Mouse (Mus musculus) common myeloid progenitor, adult 5-6 weeks (primary cell): ENCODE measurements around the gene Ccdc148. TPM values are rescaled to one million over a fixed set of nuclear protein-coding genes. Genes with fewer than 3 reads are reported as not detected.

Experiments used
- ATAC-seq: replicated peaks from 2 replicates; pipeline ENCODE4 v1.8.0; 2016; ENCODE audit warnings: low read depth, mild to moderate bottlenecking, moderate TSS enrichment, inconsistent platforms; ENCODE audit not compliant: poor library complexity, severe bottlenecking
- total RNA-seq: library from RNA; stranded (forward); fragments of 200-1000, 187-1606 nt; gene quantifications from 2 replicates; pipeline ENCODE4 v1.2.3, GENCODE M21; 2017

Gene Ccdc148
- total RNA-seq, 1 experiment from 2014 or later, result not detected

DNA sequence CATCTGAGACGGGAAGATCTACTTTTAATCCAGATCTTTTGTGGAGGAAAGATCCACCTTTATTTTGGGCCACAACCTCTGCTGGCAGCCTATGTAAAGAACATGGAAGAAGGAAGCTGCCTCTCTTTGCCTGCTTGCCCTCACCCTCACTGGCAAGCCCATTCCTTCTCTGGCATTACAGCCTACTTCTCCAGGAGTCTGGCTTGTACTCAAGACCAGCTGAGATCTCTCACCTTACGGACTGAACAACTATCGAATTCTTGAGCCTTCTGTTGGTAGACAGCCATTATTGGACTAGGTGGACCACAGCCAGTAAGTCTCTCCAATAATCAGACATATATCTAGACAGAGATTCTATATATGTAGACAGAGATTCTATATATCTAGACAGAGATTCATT is 208.4 kb downstream of the Ccdc148 start:
- ATAC-seq, result no peak

DNA sequence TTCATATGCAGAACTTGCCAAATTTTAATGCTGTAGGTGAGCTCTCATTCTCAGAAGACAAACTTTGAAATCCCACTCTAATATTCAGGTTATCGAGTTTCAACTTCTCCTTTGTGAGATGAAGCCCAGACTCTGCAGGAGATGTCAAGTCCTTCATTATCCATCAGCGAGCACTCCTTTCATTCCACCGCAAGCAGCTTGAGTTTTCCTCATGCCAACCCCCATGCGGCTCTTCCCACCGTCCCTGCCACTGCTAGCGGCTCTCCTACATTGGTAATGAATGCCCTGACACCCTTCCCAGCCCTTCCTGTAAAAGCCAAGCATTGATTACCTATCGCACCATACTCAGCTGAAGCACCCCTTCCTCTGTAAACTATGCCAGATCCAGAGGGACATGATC is 211.7 kb downstream of the Ccdc148 start:
- no peak for ATAC-seq

DNA sequence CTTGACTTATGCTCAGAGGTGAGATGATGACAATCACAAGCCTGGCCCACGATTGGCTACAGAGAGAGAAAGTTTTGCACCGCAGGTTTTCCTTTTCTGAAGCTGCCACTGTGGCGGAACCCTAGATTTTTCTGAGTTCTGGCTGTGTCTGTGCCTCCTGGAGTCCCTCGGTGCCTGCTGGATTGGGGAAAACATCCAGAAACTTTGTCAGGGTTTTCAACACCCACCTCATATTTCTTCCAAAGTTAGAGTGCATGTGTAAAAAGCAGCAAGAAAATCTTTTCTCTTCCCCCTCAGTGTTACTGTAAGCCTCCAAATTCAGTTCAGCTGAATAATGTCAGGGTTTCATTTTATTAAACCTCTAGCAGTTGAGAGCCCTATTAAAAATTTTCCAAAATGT is 219.1 kb downstream of the Ccdc148 start:
- ATAC-seq, result no peak

DNA sequence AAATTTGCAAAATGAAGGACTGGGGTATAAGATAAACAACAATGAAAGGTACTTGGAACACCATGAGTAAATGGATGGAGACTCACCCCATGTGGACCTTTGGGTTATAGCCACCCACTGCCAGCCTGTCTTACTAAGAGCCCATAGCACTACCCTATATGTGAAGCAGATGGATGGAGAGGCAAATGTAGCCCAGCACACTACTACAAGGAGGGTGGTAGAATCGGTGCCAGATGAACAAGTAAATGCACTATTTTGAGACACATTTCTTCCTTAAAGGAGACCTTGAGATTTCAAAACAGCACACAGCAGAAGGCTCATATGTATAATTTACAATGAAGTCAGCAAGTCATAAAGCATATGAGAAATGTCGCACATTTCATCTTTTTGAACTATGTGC is 234.9 kb downstream of the Ccdc148 start:
- no peak for ATAC-seq

DNA sequence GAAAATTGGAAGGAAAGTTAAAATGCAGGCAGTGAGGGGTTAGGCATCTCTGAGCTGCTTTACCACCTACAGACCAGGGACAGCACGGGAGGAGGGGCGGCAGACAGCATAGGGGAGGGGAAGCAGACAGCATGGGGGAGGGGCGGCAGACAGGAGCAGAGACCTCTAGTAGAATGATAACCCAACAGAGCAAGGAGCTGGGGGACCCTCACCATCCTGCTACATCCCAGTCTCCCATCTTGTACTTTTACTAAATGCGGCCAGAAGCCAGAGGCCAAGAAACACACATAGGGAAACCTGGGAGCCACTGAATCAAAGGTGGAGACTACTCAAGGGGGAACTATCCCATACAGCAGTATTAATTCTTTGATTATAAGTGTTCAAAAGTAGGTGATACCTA is 242.1 kb downstream of the Ccdc148 start:
- no peak for ATAC-seq

DNA sequence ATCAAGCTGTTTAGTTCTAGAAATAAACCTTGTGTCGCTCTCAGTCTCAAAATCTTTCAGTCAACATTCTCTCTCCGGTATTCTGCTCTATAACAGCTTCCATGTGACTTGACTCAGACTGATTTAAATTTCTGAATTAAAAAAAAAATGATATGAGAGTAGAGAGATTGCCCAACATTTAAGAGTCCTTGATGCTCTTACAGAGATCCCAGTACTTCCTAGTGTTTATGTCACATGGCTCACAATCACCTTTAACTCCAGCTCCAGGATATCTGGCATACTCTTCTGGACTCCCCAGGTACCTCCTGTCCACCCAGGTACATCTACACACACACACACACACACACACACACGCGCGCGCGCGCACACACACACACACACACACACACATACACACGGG is 248.1 kb downstream of the Ccdc148 start:
- no peak for ATAC-seq

DNA sequence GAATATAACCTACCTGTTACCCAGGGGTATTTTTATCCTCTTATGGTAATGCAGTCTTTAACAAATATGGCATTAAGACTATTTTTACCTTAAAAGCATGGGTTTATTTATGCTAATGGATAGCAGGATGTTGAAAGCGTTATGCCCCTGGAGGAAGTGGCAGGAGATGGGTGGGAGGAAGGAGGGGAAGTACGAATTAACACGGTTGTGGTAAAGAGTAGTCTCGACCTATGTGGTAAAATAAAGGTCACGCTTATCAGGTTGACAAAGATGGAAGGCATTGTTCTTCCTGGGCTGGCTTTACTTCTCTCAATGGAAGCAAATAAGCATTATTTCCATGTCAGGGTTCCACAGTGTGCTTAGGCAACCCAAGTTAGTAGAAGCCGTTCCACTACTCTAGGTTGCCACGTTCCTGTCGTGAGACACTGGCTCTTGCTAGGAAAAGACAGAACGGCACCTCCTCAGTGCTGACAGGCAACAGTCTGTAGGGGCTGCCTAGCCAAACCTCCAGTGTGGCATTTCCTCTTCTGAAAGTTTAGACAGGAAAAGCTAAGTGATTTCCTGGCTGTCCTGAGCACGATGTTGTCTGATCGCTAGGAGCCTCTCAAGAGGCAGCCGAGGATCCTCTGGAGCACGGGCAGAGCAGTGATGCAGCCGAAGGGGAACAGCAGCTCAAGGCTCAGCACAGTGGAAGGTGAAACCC is 253.5 kb downstream of the Ccdc148 start:
- peak; percentile 88 for ATAC-seq

DNA sequence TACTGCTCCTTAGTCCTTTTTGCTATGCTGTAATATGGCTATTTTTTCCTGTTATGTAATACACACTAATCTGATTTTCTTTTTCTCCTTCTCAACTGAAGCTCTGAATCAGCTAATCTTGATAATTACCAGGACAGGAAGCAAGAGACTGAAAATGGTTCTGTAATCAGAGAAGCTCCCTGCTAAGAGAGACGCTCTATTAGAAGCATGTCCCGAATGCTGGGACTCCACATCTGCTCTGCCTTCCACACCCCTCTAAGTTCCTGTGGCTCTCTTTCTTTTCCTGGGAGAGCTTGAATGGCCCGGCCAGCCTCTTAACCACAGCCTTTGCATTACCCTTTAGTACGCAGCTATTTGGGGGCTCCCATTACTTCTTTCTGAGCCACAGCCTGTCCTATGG is 255.4 kb downstream of the Ccdc148 start:
- no peak for ATAC-seq

DNA sequence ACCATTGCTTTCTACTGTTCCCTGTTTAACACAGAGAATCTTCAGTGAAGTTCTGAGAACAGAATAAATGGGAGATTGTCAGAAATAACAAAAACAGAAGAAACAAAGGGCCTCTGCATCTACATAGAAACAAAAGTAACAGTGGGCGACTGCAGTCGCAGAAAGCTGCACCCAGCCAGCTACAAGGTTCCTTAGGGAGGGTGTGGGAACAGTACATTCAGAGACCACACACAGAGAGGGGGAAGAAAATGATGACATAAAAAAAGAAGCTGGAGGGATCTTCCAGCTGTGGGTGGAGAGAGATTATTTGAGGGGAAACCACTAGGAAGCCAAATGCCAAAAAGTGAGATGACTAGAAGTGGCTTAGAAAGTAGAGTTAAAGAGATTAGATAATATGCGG is 280.6 kb downstream of the Ccdc148 start:
- ATAC-seq, result no peak

DNA sequence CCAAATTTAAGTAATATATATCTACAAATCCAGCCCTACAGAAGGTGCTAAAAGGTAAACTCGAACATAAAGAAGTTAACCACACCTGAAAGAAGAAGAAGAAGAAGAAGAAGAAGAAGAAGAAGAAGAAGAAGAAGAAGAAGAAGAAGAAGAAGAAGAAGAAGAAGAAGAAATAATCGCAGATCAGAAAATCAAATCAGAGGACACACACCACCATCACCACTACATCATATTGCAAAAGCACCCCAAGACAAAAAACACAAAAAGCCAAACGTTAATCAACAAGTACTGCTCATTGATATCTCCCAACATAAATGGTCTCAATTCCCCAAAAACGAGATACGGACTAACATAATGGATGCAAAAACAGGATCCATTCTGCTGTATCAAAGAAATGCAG is 301.3 kb downstream of the Ccdc148 start, which contains the start of gene Gm11099:
Gene Gm11099, plus strand, starts transcription at position 301 of the 400 bp plus-strand sequence.
- no peak for ATAC-seq

DNA sequence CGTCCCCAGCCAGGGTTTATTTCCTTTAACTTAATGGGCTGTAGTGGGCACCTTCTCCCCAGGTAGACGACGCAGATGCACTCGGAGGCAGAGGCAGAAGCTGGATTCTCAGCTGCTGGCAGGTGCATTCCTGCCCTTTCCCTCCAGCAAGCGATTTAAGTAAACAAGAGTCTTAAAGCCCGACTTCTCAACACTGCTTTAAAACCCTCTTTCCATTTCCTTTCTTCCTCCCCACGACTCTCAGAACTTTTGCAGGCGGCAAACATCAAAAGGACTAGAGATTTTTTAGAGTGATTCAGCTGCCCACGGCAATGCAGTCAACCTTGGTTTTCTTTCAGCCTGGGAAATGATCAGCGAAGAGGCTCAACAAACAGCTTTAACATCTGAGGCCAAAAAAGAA is 316.0 kb downstream of the Ccdc148 start:
- no peak for ATAC-seq

DNA sequence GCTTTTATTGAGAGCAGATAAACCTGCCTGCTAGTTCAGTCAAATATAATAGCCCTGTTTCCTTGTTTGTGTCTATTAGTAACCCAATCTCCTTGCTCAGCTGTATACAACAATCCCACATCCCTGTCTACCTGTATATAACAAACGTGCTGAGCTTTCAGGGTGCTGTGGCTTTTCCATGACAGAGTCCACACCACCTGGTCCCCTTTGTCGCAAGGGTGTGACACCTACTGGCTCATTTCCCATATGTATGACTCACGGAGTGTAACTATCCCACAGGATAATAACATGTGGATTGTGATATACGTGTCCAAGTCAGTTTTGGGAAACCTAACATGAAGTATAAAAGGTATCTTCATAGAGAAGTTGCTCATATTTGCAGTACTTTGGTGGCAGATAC is 318.0 kb downstream of the Ccdc148 start:
- no peak for ATAC-seq

DNA sequence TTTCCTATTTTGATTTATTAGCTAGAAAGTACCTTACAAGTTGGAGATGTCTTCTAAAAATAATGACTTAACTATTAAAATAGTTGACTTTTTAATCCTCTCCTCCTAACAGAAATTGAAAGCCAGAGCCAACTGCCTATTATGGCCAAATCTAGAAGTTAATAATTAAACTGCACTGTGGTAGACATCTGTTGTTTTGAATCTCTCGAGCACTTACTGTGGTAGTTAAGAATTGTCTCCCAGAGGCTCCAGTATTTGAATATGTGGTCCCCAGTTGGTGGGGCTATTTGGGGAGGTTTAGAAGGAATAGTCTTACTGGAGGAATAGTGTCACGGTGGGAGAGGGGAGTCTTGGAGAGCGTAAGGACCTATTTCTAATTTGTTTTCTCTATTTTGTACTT is 319.5 kb downstream of the Ccdc148 start:
- ATAC-seq, result no peak

DNA sequence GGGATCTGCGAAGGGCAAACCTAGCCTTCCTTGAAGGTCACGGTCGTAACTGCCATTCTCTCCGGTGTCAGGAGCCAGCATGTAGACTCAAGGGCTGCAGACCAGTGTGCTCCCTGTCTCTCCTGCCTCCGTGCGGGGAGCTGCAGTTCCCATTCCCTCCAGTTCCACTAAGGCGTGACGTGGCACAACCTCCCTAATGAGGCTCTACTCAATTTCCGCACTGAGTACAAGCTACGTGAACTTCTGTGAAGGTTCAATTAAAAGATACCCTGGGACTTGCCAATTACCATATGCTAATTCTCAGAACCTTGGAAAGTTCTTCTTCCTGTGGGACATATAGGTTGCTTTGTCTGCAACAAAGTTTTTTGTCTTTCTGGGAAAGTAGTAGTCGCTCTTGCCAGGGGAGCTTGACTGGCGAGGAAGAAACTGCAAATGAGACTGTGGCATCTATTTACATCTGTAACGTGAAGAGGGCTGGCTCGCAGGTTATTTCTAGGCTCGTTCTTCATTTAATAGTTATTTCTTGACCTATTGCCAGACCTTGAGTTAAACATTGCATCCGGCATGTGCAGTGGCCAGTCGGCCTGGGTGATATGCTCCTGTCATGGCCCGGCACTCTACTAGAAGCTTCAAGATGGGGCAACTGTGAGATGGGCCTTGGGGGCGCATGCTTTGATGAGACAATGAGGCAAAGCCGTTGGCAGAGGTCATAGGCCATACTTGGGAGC is 328.1 kb downstream of the Ccdc148 start:
- ATAC-seq, result no peak

DNA sequence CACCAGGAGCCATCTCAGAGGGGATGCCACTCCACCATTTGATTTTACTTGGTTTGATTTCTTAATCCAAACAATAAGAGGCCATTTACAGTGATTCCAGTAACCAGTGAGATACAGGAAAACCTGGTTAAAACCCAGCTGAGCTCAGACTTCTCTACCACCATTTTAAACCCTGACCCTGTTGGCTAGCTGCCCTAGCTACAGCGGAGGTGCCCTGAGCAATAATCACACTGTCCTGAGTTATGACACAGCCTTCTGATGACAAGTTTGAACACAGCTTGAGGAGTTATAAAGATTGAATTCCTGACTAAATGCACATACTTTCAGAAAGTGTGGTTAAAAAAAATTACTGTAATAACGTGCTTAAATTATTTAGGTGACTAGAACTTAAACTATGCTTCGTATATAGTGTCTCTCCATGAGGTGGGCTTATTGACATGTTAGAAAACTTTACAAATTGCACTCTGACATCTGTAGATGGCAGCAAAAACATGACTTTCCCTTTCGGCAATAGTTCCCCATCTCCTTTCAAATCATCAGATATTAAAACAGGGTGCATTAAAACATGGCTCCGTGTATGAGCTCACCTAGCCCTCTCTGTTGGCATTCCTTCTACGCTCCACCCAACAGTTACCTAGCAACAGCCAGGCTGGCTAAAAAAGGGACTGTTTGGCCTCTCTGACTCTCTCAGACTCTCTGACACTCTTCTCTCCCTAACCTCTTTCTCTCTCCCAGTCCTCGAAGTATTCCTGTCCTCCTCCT is 330.3 kb downstream of the Ccdc148 start:
- ATAC-seq, result no peak

DNA sequence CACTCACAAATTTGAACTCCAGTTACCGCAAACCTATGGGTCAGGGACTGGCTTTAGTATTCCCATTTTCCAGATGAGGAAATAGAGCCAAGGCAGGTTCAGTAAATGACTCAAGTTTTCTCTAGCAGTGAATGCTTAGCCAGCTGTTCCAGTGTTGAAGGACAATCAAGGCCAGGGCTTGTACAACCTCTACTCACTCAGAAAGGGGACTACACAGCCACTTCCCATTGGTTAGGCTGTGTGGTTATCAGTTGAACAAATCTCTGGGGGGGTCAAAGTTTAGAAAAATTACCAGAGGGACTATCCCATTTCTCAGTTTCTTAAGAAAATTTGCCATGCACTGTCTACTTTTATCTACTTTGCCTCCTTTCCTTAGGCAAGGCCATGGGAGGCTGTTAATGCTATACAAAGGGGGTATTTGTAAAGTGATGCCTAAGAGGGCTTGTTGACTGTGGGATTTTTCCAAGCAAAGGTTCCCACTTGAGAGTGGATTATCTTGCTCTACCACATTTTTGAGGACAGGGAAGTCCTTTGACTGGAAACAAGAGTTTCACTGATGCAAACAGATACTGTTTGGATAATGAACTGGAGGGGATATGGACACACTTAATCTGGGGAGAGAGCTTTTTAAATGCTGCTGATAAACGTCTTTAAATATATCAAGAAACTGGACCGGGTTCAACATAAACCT is 331.4 kb downstream of the Ccdc148 start:
- no peak for ATAC-seq

DNA sequence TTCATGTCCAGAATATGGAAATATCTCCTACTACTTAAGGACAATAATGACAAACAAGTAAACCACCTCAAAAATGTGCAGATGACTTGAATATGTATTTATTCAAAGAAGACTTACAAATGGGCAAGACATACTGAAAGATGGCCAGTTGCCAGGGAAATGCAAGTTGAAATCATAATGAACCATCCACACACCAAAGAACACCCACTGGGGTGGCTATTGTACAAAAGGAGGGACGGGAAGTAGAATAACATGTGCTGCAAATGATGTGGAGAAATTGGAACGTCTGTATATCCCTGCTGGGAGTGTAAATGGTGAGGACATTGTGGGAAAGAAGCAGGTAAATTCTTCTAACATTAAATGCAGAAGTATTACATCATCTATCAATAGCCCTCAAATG is 347.5 kb downstream of the Ccdc148 start:
- no peak for ATAC-seq

DNA sequence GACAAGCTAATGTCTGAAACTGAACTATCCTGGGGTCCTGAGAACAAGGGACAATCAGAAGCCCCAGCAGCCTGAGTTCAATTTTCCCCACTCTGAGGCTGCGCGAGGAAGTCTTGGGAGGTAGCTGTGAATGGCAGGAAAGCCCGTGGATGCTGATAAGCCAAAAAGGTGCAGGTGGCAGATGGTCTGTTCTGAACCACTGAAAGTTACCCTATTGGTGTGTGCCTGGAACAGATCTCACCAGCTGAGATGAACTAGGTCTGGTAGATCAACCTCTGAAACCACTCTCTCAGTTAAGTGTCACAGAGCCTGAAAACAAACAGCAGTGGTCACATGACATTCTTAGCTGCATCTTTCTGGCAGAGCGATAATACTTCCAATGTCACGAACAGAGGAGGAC is 360.9 kb downstream of the Ccdc148 start:
- ATAC-seq, result no peak

DNA sequence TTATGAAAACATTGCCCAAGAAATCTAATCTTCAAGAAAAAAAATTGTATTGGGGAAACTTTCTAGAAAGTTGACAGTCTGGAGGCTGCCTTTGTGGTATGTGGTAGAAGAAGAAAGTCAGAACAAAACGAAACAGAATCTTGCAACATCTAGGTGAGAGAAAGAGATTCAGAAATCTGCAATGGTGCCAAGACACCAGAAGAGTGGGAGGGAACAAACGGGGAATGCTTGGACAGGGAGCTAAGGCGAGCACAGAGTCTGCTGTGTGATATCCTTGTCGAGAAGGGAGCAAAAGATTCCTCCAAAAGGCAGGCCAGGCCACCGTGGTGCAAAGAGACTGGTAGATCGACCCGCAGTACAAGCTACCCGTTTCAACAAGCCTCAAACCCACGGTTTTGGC is 361.4 kb downstream of the Ccdc148 start:
- ATAC-seq, result no peak

DNA sequence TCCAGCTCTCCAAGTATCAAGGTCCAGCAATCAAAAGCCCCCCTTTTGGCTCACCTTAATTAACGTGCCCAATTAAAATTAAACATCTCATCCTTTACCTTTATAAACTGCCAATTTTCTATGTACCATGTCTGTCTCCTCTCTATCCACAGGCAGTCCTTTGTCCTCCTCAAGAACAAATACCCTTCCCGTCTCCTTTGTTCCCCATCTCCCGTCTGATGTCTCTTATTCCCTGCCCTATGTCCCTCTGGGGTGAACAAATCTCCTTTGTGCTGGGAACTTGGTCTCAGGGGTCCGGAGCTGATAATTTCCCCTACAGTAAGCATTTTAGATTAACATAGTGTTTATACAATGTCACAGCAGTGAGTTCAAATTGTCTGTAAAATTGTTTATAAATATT is 363.0 kb downstream of the Ccdc148 start:
- ATAC-seq, result no peak

DNA sequence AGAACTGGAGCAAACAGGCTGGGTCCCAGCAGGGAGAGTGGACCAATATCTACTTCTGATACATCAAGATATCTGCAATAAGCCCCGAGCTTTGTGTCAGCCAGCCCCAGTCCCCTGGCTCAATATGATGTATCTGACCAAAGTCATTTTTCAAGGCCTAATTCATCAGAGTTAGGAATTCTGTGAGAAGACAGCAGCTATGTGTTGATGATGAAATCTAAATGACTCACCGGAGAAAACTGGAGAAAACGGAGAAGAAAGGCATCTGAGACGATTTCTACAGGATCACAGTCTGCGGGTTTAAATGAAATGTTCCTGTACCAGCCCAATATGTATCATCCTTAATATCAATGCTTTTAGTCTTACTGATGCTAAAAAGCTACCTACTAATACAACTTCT is 365.1 kb downstream of the Ccdc148 start:
- ATAC-seq, result no peak
